Mouse (Mus musculus) liver, adult 2 months (tissue): Measurements from ENCODE around the gene Gjd3.

Experiments used
- CTCF ChIP-seq: fragments of 200-500 bp; IDR thresholded peaks from 2 replicates; pipeline ENCODE4 v1.5.1; 2011; ENCODE audit warnings: low read depth, low read length, control low read depth
- POLR2A ChIP-seq: fragments of 200-500 bp; IDR thresholded peaks from 2 replicates; pipeline ENCODE4 v1.6.1; 2011; ENCODE audit warnings: low read length, control low read depth; ENCODE audit not compliant: insufficient read depth; ENCODE audit errors: extremely low read depth

DNA sequence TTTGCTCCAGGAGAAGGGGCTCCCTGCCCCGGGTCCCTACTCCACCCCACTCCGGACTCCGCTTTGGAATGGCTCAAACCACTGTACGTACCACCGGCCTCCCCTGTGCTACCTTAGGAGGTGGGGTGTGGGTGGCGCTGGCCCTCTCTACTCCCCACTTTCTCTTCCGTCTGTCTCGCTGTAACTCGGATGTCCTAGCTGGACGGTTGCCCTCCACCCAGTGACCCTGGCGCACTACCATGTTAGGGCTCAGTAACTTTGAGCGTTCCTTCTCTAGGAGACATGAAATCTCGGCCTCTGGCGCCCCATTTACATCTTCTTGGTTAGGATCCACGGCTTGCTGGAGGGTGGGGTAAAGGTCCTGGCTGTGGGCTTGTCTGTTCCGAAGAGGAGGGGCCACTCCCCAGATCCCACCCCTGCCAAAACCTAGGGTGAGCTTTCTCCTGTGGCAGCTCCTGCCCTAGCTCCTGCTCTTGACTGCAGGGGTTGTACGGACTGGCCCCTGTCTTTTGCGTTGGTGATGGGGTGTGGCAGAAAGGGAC lies 21.7 kb downstream of the Gjd3 start:
- TF ChIP-seq CTCF (no peak), POLR2A (no peak)
